Mouse (Mus musculus) 3134 (cell line): ENCODE results near the gene Suds3.

Experiments used
- DNase-seq: peaks from one replicate; pipeline ENCODE4 v3.0.0-alpha.2; 2011; ENCODE audit warnings: low spot score; ENCODE audit not compliant: insufficient read length; ENCODE audit errors: extremely low read depth

Suds3 gene

DNA sequence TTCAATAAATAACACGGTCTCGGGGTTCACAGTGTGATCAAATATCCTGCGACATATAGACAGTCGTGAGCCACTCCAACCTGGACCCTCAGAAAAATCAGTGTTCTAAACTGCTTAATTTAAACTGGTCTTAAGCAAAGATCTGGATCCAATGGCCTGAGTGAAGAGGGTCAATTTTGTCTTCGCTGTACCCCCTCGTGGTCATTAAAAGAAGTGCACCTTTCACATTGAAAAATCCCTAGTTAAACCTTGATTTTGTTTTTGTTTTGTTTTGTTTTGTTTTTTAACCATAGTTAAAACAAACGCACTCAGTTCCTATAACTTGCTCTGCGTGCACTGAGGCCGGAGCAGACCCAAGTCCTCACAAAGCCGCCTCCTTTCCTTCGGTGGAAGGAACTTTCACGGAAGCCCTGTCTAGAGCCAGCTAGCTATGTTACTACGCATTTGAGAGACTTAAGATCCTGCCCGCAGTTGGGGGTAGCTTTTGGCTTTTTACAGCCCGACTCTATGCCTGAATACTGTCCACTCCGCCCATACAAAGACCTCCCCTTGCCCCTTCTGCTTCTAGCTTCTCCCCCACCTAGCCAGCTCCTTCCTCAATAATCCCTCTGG lies 1.2 kb downstream of the Suds3 start:
- DNase-seq, result no peak

DNA sequence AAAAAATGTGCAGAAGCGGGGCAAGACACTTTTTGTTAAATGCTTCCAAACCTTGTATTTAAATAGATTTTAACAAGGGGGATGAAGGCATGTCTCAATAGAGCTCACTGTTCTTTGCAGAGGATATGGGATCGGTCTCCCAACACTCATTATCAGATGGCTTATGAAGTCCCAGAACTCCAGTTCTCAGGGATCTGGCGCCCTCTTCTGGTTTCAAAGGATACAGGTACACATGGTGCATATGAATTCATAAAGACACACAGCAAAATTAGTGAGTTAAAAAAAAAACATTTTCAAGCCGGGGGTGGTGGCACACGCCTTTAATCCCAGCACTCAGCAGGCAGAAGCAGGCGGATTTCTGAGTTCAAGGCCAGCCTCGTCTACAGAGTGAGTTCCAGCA lies 2.6 kb downstream of the Suds3 start:
- no peak for DNase-seq

DNA sequence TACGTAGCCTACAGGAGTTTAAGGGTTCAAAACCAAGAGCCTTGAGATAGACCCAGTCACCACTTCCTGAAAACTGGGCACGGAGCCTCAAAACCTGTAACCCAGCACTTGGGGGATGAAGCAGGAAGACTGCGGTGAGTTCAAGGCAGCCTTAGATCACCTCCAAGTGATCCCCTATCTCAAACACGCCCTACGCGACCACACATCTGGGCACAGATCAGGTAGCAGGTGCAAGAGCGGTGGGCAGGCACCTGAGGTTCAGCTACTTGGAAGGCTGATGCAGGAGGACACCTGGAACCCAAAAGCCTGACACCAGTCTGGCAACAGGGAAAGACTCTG lies 4.2 kb downstream of the Suds3 start:
- DNase-seq, result no peak

DNA sequence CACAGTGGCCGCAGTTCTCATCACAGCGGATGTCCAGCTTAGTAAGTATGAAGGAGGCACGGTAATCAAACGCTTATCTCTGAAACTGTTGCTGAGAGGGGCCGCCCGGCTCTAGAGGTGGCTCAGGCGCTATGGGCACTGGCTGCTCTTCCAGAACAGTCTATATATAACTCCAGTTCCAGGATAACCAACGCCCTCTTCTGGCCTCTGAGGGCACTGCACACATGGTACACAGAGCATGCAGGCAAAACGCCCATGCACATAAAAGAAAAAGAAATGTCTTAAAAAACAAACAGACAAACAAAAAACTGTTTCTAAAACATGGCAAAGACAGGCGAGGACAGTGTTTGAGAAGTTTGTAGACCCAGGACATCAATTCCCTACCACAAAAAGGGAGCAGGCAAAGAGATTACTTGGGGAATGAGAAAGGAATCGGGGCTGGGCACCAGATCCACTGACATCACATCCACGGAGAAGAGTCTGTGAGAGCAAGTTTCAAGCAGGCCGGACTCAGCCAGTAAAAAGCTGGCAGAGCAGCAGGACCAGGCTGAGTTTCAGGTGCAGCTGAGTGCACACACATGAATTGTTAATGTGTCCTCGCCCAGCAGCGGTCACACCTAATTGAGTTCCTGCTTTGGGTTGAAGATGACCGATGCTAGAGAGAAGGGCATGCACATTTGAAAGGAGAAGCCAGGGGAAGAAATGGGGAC lies 4.7 kb downstream of the Suds3 start:
- DNase-seq, result no peak

DNA sequence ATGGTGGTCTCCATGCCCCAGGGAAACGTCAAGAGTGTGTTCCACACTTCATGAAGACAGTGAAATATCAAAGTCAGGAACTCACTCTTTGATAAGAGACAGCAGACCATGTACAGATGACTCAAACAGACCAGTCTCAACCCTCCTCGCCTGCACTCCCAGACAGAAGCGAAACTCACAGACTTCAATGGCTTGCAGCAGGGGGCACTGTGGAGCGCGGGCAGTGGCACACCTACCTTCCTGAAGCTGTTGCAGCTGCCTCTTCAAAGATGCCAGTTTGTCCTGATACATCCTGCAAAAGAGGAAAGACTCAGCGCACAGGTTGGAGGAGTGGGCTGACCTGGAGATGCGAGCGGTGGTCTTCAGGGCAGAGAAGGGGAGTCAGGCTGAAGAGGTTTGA lies 6.4 kb downstream of the Suds3 start:
- no peak for DNase-seq

DNA sequence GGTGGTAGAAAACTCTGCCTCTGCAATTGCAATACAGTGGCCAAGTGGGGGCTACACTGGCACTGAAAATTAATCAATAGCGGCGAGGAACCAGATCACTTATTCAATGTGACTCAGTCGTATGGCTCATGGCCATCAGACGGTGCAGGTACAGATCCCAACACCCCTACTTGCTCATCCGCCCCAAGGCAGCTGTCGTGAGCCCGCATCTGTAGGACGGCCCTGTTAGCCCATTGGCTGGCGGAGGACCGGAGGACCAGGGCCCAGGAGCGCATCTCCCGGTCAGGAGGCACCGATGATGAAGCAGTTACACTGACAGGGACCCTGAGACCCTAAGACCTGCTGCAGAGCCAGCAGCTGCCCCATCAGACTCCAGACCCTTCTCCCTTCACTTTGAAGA lies 7.2 kb downstream of the Suds3 start:
- DNase-seq, result no peak

DNA sequence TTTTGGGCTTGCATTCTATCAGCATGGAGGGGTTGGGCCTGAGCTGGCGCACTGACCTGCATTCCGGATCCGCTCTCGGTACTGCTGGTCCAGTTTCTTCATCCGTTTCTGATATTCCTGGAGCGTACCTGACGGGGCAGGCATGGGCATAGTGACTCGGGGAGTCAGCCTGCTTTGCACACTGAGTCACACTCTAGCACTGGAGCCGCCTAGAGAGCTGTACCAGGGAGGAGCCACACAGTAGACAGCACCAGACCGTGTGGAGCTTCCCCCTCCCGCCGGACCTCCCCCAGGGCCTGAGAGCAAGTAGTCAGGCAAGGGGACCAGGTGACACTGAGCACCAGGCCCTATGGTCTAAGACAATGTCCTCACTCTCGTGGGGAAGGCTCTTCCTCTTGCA lies 7.6 kb downstream of the Suds3 start:
- no peak for DNase-seq

DNA sequence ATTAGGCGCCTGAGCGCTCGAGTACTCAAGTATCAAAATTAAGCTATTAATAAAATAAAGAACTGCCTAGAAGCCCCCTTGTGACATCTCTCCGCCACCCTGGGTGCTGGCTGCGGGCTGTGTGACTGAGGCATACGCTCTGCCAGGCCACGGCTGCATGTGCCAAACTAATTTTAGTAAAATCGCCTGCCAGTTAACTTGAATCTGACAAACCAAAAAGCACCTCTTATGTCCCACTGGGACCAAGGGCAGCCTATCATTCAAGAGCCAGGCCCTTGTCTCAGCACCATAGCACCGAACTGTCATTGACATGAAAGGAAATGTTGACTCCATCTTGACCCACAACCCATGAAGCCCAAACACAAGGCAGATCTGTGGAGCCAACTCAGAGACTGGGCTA lies 10.2 kb downstream of the Suds3 start:
- DNase-seq, result no peak

DNA sequence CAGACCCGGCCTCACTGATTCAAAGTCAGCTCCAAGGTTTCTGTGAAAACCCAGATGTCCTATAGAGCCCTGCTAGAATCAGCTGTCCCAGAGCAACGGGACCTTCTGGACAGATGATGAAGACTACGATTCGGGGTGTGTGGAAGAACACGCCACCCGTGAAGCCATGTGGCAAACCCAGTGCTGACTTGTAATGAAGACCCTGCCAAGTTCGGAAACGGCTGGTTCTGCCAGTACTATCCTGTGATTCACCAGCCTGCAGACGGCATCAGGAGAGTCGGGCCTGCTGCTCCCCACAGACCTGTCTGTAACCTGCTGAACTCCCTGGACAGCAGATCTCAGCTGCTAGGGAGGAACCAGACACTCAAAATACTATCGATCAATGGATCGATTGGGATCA lies 11.6 kb downstream of the Suds3 start:
- DNase-seq, result no peak

DNA sequence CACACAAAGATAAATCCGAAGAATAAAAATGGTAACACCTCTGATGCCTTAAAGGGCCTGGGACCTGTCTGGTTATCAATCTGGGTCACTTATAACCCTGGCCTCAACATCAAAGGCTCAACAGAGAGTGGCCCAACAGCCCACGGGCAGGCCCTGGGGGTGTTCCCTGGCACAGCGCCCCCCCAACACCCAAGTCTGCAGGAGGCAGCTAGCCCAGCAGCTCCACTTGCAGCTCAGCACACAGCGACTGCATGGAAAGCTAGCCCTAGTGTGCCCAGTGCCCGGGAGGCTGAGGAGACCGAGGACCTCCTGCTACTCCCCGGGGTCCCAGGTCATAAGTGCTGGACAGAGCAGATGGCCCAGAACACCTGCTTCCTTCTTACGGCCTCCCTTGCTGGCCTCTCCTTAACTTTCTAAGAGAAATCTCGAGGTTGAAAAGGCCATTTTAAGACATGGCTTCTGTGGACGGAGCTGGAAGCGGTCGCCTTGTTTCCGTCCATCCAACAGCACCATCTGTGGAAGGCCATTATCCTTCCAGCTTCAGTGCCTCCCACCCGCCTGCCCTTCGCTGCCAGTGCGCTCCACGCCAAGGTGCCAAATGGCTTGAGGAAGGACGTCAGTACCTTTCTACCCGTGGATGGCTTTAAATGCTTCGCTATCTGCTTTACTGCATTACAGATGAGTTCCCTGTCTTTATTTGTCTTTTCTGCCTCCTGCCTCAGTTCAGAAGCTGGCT lies 12.6 kb downstream of the Suds3 start:
- DNase-seq, result no peak

DNA sequence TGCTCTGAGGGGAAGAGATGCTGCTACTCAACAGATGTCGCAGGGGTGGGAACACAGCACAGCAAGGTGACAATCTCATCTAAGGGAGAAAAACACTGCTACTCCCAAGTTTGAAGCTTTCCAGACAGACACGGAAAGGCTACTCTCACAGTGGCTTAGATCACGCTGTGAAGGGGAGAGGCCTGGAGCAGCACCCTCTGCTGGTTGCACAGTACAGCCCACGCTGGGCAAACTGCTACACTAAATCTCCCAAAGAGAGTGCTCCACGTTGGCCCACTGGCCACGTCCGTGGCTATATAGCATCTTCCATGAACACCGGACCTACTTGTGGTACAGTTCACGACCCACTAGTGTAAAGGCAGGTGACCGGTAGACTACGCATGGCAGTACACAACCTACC lies 16.2 kb downstream of the Suds3 start:
- no peak for DNase-seq

DNA sequence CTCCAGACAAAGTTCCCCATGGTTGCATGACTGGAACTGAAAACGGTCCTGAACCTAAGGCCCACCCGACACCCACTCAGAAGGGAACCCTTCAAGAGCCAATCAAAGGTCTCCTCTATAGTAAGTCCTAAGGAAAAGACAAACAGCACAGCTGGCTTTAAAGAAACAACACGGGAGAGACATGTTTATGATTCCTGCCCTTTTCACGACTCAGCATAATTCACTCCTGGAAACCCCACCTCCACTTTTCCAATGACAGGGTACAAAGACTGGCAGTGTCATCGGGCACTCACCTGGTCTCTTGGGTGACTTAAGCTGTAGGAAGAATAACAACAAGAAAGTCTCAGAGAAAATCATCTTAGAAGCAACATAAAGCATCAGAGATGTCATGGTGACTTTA lies 16.9 kb downstream of the Suds3 start:
- no peak for DNase-seq

DNA sequence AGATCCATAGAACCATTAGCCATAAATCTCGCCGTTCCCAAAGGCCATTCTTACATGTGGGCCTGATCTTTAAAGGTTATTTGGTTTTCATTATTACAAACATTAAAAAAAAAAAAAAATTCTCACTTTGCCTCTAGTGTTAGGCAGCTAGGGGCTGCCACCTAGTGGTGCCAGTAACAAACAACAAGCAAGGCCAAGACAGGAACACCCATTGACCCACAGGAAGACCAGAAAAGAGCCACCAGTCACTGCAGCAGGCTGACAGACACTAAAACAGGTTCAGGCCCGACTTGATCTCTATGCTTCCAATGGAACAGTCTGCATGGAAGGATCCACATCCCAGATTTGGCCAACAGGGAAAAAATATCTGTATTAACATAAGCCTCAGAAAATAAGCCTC lies 19.2 kb downstream of the Suds3 start:
- DNase-seq, result no peak

DNA sequence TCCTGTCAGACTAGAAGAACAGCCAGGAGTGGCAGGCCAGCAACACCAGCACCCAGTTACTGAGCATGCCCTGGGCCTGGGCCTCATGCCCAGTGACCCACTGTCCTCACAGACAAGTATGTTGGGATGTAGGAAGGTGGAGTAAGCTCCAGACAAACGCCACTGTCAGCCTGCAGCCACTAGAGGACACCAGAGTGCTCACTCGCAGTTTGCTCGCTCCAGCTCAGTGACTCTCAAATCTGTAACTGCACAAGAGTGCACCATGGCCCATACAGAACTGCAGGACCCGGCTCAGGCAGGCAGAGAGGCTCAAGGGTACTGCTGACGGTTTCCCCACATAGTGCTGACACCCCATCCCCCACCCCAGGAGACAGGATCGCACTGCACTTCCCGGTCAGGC lies 21.5 kb downstream of the Suds3 start:
- DNase-seq, result peak; percentile 54

DNA sequence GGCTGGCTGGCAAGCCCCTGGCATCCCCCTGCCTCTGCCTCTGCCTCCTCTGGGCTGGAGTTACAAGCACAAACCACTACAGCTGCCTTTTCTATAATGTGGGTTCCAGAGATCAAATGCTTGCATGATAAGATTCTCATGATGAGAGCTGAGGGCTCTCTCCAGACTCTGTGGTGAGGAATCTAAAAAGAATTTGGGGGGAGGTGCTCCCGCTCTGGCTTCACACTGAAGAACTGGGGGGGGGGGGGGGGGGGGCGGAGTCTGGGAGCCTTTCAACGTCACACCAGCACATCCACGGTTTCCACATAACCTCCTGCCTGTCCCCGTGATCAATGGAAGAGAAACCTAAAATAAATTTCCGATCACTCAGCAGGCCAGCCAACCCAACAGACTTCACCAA lies 26.1 kb downstream of the Suds3 start:
- no peak for DNase-seq

DNA sequence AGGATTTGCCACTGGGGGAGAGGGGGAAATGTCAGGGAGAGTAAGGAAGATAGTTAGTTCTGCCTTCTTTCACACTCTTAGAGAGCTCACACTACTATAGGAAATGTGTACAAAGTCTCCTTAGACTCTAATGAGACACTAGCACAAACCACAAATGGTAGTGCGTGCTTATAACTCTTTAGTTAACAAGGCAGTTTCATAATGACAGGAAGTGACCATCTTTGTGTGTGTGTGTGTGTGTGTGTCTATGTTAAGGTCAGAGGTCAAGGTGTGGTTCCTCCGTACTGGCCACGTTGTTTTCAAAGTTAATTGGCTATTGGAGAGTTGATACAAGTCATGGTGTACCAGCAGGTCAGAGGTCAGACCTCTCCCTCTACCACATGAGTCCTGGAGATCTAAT lies 26.8 kb downstream of the Suds3 start:
- no peak for DNase-seq

DNA sequence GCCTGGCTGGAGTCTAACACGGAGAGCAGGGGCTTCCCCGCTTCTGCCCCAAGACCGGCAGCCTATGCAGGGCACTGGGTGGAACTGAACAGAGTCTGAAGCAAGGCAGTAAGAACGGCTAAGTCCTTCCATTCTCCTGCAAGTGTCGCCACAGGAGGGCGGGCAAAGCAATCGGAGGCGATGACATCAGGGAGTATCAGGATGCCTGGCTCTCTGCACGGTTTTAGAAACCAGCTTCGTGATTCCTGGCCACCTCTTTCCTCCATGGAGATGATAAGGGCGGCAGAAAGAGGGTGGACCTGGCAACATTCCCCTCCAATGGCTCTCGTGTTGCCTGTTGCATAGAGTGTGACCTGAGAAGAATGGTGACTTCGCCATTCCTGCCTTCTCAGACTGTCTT lies 28.2 kb downstream of the Suds3 start:
- no peak for DNase-seq

DNA sequence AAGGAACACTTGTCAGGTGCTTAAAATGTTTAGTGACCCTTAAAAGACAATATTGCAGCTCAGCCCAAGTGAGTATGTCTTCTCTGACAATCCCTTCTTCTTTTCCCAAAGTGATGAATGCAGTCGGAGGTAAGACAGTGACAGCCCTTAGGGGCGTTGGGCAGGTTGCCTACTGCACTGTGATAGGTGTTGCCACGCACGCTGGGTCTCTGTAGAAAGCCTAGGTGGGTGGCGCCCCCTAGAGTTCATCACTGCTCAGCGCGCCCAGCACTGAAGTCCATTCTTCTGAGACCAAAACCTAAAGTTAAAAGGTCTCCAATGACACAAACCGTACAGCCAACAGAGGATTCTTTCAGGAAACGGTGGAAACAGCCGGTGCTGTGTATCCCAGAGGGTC lies 46.4 kb downstream of the Suds3 start:
- no peak for DNase-seq

DNA sequence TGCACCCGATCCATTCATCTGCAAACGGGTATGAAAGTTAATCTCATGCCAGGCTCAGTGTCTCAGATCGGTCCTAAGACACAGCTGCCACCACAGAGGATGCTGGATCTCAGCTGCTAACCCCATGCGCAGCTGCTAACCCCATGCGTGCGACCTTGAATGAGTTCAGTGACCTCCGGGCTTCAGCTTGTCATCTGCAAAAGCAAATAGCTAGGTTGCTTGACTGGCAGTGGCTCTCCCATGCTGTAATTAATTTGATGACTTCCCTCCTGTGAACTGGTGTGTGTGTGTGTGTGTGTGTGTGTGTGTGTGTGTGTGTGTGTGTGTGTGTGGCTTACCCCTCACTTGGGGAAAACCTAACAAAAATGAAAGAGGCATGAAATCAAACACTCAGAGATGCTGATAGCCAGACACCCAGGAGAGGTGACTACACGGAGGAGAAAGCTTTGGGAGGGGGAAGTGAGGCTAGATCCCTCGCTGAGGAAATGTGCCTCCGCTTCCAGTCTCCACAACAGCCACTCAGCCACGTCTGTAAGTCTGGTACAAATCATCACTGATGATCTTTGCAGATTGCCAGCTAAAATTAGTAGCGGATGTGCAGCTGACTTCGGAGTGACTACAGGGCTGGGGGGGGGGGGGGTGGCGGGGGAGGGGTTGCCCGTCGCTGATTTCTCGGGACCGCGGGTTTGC lies 47.0 kb downstream of the Suds3 start:
- DNase-seq, result no peak

DNA sequence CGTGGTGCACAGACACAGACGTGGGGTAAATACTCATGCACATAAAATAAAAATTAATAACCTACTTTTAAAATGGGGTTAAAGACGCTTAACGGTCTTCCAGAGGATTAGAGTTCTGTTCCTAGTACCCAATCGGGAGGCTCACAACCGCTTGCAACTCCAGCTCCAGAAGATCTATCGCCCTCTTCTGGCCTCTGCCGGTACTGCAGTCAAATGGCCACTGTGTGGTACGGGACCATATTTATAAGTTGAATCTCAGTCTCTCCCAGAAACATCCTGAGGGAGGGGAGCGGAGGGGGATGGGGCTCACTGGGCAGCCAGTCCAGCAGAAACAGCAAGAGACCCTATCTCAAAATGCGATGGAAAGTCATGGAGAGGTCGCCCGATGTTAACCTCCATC lies 47.7 kb downstream of the Suds3 start:
- DNase-seq, result no peak

DNA sequence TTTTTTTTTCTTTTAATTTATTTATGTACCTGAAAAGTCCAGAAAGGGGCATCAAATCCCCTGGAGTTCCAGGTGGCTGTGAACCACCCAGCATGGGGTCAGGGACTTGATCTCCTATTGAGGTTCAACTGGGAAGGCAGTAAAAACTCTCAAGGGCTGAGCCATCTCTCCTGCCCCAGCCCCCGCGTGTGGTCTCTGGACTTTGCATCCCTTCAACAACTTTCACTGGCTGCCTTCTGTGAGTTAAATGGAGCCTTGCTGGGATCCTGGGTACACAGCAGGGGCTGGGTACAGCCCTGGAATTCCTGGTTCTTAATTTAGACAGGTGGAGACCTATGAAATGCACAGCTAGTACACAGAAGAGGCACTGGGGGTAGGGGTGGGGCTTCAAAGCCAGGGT lies 54.7 kb downstream of the Suds3 start:
- DNase-seq, result no peak
